Mouse (Mus musculus): Measurements from ENCODE around the gene Dusp12.

The Dusp12 gene

DNA sequence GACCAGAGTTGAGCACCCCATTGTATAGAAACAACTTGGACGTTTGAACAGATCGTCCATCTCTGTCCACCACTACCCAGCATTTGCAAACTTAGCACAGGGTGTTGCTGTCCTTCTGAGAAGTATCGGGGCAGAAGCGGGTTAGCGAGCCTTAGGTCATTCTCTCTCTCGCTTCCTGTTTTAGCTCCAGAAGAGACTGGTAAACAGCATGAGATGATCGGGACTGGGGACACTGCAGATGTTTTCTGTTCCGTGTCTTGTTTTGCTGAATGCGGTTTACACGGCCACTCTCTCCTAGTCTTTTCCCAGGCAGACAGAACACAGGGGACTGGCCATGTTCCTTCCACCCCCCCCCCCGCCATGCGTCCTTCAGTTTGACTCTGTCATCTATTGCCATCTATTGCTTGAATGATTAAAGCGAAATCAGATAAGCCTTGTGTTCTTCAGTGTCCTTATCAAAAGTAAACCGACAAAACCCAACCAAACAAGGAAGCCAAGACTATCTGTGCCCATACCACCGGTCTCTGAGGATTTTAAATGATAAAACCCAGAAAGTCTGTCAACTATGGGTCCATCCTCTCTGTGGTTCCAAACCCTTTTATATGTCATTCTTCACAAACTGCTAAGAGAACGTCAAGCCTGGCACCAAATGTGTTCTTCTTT lies 13.2 kb upstream of the Dusp12 start:
- DNase-seq (ENCODE audit: low spot score): no peak

GRCm38 (mm10) chr1:170896651-170897281 lies 11.4 kb upstream of the Dusp12 start:
- DNase-seq (ENCODE audit: low spot score): no peak

DNA sequence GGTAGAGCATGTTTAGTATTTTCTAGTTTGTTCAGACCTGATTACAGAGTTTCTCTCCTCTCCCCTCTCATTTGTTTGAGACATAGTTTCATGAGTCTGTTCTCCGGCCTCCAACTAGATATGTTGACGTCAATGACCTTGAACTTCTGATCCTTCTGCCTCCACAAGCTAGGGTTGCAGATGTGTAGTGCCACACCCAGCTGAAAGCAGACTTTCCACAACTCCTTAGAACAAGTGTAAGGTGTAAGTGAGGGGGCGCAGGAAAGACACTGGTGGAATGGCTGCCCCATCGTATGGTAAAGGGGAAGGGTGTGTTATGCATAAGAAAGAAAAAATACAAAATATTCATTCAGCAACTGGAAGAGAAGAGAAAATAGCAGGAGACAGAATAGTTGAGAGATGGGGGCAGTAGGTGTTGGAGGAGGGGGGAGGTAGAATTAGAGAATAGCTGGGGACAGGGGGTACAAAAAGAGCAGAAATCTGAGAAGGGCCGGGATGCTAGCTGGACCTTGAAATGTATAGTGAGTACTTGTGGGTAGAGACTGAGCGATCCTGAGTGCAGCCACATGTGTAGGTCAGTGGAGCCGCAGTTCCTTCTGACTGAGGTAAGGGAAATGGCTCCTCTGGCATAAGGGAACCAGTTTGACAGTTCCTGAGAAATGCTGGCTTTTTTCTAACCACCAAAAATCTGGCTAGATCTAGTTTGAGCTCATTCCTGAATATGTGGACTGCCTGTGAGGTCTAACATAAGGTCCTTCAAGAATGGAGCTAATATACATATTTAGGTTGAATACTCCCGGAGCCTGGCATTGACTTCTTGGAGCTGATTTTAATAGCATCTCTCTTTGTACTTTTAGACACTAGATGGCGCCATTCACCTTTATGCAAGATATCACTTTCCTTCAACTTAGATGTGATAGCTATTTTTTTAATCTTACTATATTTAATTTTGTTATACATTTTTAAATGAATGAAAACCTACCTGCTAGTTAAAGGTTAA lies 9.6 kb upstream of the Dusp12 start:
- DNase-seq (ENCODE audit: low spot score): peak; percentile 72

DNA sequence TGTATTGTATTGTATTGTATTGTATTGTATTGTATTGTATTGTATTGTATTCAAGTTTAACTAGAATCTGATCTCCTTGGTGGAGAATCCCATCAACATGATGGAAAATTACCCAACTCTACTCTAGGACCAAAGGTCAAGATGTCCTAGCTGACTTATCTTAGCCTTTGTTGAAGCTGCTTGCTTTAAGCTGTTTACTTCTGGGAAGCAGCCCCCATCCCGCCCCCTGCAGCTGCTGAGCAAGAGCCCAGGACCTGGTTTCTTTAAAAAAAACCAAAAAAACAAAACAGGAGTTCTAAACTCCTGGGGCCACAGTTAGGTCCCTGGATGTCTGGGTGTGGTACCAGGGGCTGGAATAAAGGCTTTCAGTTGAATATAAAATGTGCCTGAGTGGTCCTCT lies 6.9 kb upstream of the Dusp12 start:
- DNase-seq (ENCODE audit: low spot score): no peak

DNA sequence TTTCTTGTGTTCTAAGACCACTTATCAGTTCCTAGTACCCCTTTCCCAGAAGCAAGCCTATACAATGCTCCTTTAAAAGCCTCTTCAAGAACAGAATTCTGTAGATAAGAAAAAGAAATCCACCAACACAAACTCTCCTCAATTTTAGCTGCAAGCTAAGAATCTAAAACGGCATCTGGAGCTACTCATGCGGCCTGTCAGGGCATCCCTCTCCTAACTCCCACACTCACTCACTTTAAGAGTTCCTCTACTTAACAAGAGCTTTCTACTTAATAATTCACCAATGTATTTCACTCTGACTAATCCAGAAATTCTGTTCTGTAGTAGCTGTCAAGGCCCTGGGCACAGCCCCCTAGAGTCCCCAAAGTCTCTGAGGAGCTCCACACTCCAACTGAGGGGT lies 6.3 kb upstream of the Dusp12 start:
- DNase-seq (ENCODE audit: low spot score): no peak

DNA sequence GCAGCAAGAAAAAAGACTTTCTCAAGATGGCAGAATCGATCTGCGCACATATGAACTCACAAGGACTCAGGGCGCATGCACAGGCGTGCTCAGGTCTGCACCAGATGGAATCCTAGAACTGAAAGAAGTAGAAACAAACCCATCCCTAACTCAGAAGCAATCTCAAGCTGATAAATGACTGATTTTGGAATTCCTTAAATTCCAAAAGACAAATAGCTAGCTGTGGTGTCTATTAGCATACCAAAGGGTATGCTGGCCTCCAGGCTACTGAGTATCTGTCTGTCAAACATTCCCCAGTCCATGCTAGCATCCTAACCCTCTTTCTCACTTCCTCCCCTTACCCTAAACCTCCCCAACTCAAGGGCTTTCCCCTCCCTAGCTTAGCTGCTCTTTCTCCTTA lies 4.0 kb upstream of the Dusp12 start:
- no peak for DNase-seq (ENCODE audit: low spot score)

- DNase-seq (ENCODE audit: low spot score): no peak
Measured at GRCm38 (mm10) chr1:170886044-170886458, 711 bp upstream of the Dusp12 start.

- no peak for DNase-seq (ENCODE audit: low spot score)
Measured at GRCm38 (mm10) chr1:170884390-170884789, 950 bp downstream of the Dusp12 start.

- no peak for DNase-seq (ENCODE audit: low spot score)
Measured at GRCm38 (mm10) chr1:170882915-170883485, 2.3 kb downstream of the Dusp12 start.

DNA sequence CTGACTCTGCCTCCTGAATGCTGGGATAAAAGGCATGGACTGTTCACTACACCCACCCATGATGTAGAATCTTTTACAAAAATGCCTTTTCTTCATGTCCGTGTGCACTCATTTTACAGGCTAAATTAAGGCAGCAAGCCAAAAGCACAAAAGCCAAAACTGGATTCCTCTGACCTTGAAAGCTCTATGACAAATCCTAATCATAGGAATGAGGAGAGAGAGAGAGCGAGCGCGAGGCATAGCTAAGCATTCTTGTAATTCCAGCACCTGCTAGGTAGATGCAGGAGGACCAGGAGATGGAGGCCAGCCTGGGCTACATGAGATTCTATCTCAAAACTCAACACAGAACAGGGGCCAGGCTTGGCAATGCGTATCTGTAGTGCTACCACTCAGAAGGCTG lies 8.4 kb downstream of the Dusp12 start:
- DNase-seq (ENCODE audit: low spot score): no peak

DNA sequence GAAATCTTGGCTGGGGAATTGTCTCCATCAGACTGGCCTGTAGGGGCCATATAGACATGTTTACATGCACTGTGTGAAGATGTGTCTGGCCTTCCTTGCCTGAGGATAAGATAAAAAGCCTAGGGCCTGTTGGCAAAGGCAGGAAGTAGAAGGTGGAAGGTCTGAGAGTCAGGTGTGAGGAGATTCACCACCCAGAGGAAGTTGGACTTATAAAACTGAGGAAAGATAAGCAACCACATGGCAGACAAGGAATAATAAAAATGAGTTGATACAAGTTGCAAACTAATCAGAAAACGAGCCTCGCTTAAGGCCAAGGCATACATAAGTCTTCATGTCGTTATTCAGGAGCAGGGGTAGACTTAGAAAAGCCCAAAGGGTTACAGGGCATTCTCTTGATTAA lies 9.7 kb downstream of the Dusp12 start:
- DNase-seq (ENCODE audit: low spot score): no peak

DNA sequence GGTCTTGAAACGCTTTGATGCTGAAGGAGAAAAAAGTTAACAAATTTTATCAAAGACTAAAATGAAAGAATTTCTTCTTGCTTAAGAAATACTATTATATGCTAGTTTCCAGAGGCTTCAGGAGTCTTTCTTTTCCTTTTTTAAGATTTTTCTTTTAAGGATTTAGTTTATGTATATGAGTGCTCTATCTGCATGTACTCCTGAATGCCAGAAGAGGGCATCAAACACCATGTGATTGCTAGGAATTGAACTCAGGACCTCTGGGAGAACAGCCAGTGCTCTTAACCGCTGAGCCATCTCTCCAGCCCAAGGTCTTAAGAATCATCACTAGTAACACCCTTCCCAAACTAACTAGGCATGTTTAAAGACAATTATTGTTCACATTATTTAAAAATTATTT lies 13.4 kb downstream of the Dusp12 start:
- no peak for DNase-seq (ENCODE audit: low spot score)

DNA sequence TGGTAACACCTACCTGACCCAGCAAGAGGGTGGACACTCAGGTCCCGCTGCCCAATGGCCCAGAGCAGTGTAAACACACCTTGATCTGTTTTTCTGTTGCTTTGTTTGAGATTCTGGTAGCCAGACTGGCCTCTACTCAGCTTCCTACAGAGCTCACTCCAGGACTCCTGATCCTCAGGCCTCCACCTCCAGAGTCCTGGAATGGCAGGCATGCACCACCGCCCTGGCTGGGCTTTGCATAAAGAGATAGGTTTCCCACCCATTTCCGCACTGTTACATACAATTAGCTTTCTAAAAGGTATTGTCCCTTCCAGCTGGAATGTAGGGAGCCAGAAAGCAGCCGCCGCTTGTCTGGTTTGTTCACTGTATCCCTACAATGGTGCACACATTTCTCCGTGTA lies 13.9 kb downstream of the Dusp12 start:
- no peak for DNase-seq (ENCODE audit: low spot score)

- DNase-seq (ENCODE audit: low spot score): no peak
Measured at GRCm38 (mm10) chr1:170868905-170869283, 16.4 kb downstream of the Dusp12 start.

- peak; percentile 92 for DNase-seq (ENCODE audit: low spot score)
Measured at GRCm38 (mm10) chr1:170868107-170868904, 17.0 kb downstream of the Dusp12 start.

DNA sequence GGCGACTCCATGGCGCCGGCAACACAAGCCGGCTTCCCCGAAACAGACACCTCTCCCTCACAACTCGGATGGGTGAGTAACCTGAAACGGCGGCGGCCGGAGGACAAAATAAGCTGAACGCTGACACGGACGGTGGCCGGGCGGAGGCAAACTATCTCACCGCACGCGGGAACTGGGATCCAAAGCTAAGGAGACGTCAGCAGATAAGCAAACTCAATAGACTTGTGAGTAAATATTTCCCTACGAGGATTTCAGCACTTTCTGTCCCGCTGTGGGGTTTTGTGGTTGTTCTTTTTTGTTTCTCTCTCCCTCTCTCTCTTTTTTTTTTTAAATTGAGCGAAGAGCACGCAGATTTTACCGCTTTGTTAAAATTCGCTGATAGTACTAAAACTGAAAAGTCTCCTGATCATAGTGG lies 17.6 kb downstream of the Dusp12 start, which contains the start of gene Atf6:
Gene Atf6, minus strand, starts transcription at position 81 of the 415 bp plus-strand sequence.
- DNase-seq (ENCODE audit: low spot score): peak; percentile 95

GRCm38 (mm10) chr1:170866992-170867690 lies 18.2 kb downstream of the Dusp12 start:
- peak; percentile 76 for DNase-seq (ENCODE audit: low spot score)

GRCm38 (mm10) chr1:170865406-170865805 lies 19.9 kb downstream of the Dusp12 start:
- no peak for DNase-seq (ENCODE audit: low spot score)

DNA sequence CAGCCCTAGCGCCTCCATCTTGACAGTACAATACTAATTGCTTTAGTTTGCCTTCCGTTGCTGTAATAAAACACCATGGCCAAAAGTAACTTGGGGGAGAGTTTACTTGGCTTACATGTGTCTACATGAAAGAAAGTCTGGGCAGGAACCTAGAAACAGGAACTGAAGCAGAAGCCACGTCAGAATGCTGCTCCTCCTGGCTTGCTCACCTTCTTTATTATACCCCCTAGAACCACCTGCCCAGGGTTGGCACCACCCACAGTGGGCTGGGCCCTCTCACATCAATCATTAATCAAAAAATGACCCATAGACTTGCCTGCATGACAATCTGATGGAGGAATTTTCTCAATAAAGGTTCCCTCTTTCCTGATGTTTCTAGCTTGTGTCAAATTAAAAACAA lies 20.6 kb downstream of the Dusp12 start:
- DNase-seq (ENCODE audit: low spot score): no peak

DNA sequence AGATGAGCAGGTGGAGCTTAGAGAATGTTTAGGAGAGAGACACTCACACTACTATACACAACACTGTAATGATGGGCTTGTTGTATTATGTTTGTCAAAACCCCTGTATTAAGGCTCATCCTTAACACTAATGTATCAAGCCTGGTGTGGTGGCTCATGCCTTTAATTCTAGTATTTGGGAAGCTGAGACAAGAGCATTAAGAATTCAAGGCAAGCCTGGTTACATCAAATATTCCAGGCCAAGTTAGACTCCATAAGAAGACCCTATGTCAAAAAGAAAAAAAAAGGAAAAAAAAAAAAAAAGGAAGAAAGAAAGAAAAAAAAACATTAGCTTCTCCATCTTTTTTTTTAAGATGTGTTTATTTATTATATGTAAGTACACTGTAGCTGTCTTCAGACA lies 21.1 kb downstream of the Dusp12 start:
- no peak for DNase-seq (ENCODE audit: low spot score)

DNA sequence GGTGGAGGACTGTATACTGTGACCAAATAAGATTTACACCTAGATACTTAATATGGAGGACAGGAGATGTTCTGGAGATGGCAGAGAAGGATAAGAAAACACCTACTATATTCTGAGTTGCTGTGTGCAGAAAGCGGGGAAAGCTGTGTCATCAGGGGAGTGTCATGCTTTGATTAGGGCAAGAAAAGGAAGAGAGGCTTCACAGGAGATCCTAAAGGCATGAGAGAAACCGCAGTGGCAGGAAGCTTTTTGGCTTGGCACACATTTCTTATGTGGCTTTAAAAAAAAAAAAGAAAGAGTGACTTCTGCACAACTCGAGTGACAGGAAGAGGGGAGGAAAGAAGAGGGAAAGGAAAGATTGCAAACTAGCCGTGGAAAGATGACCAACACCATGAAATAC lies 22.3 kb downstream of the Dusp12 start:
- no peak for DNase-seq (ENCODE audit: low spot score)
